Mouse (Mus musculus): ENCODE results near the gene Tspo.
A peak's percentile ranks its signal among the peaks of the same experiment; 100 is the strongest.

Gene Tspo

DNA sequence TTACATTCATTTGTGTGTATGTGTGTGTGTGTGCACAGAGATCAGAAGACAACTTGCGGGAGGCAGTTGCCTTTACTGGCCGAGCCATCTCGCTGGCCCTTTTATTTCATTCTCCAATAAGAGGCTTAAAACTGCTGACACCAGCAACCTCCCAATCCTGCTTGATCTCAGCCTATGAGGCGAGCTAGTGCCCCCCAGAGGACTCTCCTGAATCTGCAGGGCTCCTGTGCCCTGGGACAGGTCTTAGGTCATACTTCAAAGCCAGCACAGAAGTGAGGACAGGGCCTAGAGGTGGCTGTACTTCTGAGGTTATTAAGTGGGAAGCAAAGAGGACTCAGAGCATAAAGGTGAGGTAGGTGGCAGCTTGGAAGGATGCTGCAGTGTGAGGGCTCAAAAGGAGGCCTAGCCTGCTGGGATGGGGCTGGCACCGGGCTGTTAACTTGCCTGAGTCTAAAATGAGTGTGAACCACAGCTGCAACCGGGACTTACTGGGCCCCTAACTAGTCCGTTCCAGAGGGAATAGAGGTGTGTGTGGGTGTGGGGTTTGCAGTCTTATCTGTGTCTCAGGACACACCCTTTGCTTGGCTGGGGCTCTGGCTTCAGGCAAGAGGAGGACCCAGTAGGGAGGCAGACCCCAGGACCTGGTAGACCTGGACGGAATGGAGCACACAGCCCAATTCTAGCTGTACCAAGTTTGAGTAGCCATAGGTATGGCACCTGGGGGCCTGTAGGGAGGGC is 20.2 kb downstream of the Tspo start:
- DNase-seq (ENCODE audit: low read depth, low spot score) = peak; percentile 56

DNA sequence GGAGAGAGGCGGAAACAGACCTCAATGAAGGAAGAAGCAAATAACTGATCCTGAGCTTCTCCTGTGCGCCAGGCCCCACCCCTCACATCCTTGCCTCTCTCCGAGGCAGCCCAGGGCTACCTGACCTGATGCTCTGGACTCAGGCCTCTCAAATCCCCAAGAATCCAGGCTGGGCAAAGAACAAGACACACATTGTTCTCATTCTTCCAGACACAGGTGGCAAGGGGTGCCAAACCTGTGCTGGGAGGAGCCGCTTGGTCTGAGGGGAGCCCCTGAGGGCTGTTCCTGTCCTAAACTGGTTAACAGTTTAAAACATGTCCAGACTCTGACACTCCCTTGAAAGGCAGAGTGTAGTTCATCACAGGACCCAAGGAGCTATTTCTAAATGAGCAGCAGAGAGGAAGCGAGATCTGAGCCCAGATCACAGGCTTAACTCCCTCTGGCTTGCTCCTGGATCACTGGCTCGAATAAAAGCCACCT is 21.4 kb downstream of the Tspo start:
- DNase-seq (ENCODE audit: low read depth, low spot score) = no peak

- no peak for DNase-seq (ENCODE audit: low read depth, low spot score)
Observed at GRCm38 (mm10) chr15:83590841-83591240, 27.4 kb downstream of the Tspo start.

DNA sequence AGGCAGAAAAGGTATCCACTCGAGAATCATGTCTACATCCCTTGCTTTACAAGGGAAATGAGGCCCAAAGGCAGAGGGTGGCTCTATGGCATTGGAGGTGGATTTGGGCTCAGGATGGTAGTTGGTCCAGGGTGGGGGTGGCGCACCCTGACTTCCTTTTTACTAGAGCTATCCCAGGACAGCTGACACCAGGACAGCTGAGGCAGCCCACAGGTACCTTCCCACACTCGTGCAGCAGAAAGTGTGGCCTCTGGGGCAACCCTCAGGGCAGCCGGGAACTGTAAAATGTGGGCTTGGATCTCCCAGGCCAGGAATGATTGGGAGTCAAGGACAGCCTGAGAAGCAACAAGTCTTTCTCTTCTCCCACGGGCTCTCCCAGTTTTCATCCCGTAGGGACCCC is 28.4 kb downstream of the Tspo start:
- no peak for DNase-seq (ENCODE audit: low read depth, low spot score)

DNA sequence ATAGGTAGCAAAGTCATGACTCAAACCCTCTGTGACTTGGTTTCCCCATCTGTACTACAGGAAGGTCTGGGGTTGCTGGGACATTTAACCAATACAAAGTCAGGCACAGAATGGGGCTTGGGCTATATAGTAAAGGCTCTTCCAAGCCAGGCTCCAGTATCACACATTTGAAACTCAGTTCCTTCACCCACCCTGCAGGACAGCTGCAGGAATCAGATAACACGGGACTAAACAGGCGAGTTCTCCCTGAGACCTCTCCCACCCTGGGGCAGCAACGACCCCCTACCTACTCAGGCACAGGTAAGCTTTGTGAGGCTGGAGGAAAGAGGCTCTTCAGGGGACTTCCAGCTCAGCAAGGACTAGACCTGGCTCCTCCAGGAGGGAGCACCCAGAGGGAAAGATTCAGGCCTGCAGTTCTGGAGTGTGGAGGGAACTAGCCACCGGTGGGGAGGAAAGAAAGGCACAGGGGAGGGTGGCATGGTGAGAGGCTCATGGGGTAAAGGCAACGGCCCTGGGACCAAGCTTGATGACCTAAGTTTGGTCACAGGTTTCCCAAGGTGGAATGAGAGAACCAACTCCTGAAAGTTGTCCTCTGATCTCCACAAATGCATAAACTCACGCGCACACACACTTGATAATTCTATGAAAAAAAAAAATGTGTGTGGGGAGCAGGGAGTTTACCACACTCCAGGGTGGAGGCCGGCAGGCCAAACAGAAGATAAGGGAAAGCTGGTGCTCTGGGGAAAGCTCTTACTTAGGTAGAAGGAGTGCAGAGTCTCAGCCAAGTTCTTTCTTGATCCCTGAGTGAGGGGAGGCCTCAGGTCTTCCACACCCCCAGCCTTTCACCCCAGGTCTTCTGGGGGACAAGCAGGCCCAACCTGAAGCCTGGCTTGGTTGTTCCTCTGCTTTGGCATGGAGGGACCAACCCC is 29.1 kb downstream of the Tspo start:
- no peak for DNase-seq (ENCODE audit: low read depth, low spot score)

GRCm38 (mm10) chr15:83593189-83593585 is 29.8 kb downstream of the Tspo start:
- DNase-seq (ENCODE audit: low read depth, low spot score) = no peak

DNA sequence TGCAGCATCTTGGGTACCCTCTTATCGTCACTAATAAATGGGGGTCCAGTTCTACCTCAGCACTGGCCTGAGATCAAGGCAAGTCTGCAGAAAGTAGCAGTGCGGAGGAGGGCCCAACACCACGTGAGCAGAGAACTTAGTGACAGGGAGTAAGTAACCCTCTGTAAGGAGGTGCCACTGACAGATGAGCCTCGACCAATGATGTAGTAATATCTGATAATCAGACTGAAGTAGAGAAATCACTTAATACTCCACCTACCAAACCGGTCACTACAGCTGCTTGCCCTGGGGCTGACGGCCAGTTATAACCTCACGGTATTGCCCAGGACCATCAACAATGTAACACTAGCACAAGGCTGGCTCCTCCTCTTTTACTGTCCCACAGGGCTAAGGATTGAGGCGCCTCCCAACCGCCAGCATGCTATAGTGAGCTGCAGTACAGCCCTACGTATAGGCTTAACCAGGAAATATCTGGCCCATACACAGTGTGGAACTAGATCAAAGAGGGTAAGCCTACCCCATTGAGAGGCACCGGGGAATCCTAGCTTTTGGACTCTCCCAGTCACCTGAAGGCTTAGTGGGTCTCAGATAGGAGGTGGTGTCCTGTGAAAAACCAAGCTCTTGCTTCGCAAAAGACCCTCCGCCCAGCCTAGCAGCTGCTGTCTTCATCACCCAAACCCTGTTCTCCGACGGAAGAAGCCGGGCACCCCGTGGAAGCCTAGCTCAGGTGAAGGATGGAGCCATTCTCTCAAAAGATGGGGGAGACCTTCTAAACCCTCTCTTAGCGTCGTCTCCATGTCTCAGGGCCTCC is 30.5 kb downstream of the Tspo start:
- no peak for DNase-seq (ENCODE audit: low read depth, low spot score)

DNA sequence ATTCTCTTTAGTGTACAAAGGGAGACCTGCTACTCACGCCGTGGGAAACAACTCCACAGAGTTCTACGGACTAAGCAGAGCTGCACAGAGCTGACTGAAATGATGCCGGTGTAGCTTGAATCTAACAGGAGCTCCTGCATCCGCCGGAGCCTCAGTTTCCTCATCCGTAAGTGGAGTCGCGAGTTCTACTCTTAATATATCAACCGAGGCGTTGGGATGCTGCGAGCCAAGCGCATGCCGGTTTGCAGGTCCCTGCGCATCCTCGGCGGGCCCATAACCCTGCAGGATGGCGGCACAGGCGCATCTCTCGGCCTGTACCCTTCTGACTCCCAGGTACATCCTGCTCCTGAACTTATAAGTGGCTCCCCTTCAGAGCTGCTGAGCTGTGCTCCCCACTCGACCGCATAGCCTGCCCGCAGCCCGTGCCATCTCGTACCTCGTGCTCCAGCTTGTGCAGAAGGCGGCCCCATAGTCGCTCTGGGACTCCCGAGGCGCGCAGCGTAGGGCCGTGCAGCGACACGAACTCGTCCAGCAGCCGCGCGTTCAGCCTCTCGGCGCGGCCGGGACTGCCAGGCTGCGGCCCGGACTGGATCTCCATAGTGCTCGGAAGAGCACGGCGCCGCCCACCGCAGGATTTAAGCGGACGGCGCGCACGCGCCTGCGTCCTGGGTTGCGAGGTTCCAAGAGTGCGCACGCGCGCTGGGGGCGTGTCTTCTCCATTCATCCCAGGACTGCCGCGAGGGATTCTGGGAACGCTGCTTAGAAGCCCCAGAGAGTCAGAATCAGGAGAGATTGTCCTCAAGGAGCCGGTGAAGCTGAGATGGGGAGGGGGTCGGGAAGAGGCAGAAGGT is 31.3 kb downstream of the Tspo start, which contains the start of gene Ttll12:
Gene Ttll12 (minus strand): TSS at position 645 of the 851 bp plus-strand sequence.
- peak; percentile 98 for DNase-seq (ENCODE audit: low read depth, low spot score)

- no peak for DNase-seq (ENCODE audit: low read depth, low spot score)
Observed at GRCm38 (mm10) chr15:83595364-83595711, 31.9 kb downstream of the Tspo start.

- no peak for DNase-seq (ENCODE audit: low read depth, low spot score)
Observed at GRCm38 (mm10) chr15:83596833-83597232, 33.4 kb downstream of the Tspo start.

DNA sequence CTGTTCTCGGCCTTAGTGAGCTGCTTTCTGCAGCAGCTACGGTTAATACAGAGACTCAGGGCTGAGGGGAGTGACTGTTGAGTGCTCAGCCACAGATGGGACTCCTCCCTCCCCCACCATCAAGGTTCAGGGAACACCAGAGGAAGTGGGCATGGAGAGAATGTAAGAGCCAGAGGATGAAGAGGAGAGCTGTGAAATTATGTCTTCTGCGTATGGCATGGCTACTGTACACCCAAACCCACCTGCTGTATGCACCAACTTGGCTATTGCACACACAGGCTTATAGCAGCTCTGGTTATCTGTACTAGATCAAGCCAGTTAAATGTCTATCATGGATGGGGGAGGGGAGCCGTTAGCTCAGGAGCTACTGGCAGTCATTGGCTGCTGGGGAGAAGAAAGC is 37.8 kb downstream of the Tspo start:
- DNase-seq (ENCODE audit: low read depth, low spot score) = no peak

DNA sequence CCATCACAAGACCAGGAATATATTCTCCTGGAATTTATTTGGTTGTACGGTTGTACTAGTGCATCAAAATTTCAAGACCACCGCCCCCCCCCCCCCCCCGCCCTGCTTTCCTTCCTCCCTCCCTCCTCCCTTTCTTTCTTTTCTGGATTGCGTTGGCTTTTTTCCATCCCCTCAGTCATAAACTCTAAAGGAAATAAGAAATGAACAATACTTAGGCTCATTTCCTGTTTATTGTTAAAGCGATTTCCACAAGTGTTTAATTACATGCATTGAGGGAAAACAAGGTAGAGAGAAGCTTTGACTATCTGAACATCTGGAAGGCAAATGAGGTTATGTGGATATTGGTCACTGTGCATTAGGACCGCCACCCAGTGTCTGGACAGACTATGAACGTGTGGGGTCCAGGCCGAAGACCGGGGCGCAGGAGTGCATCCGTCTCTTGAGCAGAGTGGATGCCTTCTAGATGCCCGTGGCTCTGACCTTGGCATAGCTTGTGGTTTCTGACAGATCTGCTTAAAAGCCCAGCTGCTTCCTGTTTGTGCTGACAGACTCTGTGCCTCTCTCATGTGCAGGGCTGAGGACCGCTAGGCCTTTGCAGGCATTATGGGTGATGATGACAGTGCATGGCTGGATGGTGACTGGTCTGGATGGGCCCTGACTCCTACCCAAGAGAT is 39.1 kb downstream of the Tspo start:
- no peak for DNase-seq (ENCODE audit: low read depth, low spot score)

GRCm38 (mm10) chr15:83603046-83603396 is 39.6 kb downstream of the Tspo start:
- DNase-seq (ENCODE audit: low read depth, low spot score) = no peak

- no peak for DNase-seq (ENCODE audit: low read depth, low spot score)
Observed at GRCm38 (mm10) chr15:83603426-83603825, 40.0 kb downstream of the Tspo start.

- no peak for DNase-seq (ENCODE audit: low read depth, low spot score)
Observed at GRCm38 (mm10) chr15:83606216-83606615, 42.8 kb downstream of the Tspo start.

GRCm38 (mm10) chr15:83606700-83607099 is 43.3 kb downstream of the Tspo start:
- DNase-seq (ENCODE audit: low read depth, low spot score) = no peak

GRCm38 (mm10) chr15:83607115-83607802 is 43.9 kb downstream of the Tspo start:
- peak; percentile 70 for DNase-seq (ENCODE audit: low read depth, low spot score)

DNA sequence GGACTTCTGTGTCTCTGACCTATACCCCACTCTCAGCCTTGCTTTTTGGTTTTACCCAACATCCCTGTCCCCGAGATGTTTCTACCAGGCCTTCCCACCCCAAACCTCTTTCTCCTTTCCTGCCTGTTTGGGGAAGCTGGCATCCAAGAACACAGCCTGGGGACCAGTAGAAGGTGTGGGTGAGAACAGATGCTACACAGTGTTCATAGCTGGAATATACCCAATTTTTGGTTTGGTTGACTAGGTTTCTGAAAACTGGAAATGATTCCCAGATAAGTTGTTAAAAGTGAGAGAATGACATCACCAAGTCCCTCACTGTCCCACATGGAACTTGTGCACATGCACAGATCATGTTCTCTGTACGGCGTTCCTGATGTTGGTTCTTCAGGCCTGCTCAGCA is 51.9 kb downstream of the Tspo start:
- no peak for DNase-seq (ENCODE audit: low read depth, low spot score)

Measured in ES-CJ7 (cell line).